Mouse (Mus musculus) mouse embryonic stem cell (cell line): ENCODE data around the gene Ppp1r12c.

Source experiments
- in situ Hi-C, 2 experiments: fragments of 300-500 bp; cut with MboI; formaldehyde crosslinking; loops; 1 replicate in 1 of 2; 3 replicates in 1 of 2; pipeline ENCODE4 v1.14.3; 2019 to 2020; ENCODE audit warnings: low sequenced_read_pairs in 2 of 2, low pct_unique_long_range_greater_than_20kb in 1 of 2, mixed read lengths in 1 of 2; ENCODE audit not compliant: unreplicated experiment in 1 of 2

The Ppp1r12c gene

GRCm38 (mm10) chr7:4521231-4522003, 19.9 kb upstream of the Ppp1r12c start:
- in situ Hi-C loops = no loop called here

DNA sequence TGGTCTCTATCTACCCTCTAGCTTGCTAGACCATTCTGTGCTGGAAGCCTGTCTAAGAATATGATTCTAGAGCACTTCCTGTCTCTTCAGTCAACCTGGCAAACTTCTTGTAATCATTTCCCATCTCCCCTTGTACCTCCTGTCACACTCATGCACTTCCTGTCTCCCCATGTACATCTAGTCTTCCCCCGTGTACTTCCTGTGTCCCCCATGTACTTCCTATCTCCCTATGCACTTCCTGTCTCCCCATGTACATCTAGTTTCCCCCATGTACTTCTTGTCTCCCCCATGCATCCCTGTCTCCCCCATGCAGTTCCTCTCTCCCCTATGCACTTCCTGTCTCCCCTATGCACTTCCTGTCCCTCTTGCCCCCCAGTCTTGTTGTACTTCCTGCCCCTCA, 17.0 kb upstream of the Ppp1r12c start:
- in situ Hi-C loops = loop anchor here in 1 of 2 experiments (10.0 kb wide), 1 partner anchor 394 kb away; no protein-coding TSS in a partner anchor

- in situ Hi-C loops = loop anchor here in 1 of 2 experiments (10.0 kb wide), 1 partner anchor 392 kb away; no protein-coding TSS in a partner anchor
Measured at GRCm38 (mm10) chr7:4516332-4517050, 15.0 kb upstream of the Ppp1r12c start, which contains the start of gene Tnnt1. Gene Tnnt1 (minus strand): TSS chr7:4516382.

GRCm38 (mm10) chr7:4515853-4516252, 14.4 kb upstream of the Ppp1r12c start:
- in situ Hi-C loops = loop anchor here in 1 of 2 experiments (10.0 kb wide), 1 partner anchor 391 kb away; no protein-coding TSS in a partner anchor

- in situ Hi-C loops = loop anchor here in 1 of 2 experiments (10.0 kb wide), 1 partner anchor 389 kb away; no protein-coding TSS in a partner anchor
Measured at GRCm38 (mm10) chr7:4513829-4514712, 12.6 kb upstream of the Ppp1r12c start.

GRCm38 (mm10) chr7:4513236-4513635, 11.8 kb upstream of the Ppp1r12c start:
- in situ Hi-C loops = loop anchor here in 1 of 2 experiments (10.0 kb wide), 1 partner anchor 388 kb away; no protein-coding TSS in a partner anchor

- in situ Hi-C loops = loop anchor here in 1 of 2 experiments (10.0 kb wide), 1 partner anchor 387 kb away; no protein-coding TSS in a partner anchor
Measured at GRCm38 (mm10) chr7:4511489-4512224, 10.2 kb upstream of the Ppp1r12c start.

GRCm38 (mm10) chr7:4509863-4510608, 8.6 kb upstream of the Ppp1r12c start:
- in situ Hi-C loops = loop anchor here in 1 of 2 experiments (10.0 kb wide), 1 partner anchor 385 kb away; no protein-coding TSS in a partner anchor

GRCm38 (mm10) chr7:4508739-4509116, 7.2 kb upstream of the Ppp1r12c start:
- in situ Hi-C loops = no loop called here

DNA sequence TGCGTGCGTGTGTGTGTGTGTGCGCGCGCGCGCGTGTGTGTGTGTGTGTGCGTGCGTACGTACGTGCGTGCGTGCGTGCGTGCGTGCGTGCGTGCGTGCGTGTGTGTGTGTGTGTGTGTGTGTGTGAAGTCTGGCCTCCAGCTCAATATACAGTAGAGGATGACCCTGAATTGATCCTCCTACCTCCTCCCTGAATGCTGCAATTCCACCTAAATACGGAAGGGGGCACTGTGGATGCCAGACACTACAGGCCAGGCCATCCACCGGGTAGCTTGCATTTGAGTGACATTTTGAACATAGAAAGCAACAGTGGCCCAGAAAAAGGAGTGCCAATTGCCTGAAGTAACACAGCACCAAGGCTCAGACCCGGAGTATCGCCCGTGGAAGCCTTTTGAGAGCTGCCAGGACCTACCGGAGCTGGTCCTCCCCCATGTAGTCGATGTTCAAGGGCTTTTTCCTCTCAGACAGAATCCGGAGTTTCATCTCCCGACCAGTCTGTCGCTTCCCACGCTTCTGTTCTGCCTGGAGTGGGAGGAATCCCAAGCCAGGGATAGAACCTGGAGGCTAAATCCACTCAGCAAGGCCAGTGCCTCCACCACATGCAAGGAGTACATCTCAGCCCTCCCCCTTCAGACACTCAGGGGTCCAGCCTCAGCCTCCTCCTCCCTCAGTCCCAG, 6.7 kb upstream of the Ppp1r12c start:
- in situ Hi-C loops = no loop called here

GRCm38 (mm10) chr7:4507220-4507619, 5.7 kb upstream of the Ppp1r12c start:
- in situ Hi-C loops = no loop called here

DNA sequence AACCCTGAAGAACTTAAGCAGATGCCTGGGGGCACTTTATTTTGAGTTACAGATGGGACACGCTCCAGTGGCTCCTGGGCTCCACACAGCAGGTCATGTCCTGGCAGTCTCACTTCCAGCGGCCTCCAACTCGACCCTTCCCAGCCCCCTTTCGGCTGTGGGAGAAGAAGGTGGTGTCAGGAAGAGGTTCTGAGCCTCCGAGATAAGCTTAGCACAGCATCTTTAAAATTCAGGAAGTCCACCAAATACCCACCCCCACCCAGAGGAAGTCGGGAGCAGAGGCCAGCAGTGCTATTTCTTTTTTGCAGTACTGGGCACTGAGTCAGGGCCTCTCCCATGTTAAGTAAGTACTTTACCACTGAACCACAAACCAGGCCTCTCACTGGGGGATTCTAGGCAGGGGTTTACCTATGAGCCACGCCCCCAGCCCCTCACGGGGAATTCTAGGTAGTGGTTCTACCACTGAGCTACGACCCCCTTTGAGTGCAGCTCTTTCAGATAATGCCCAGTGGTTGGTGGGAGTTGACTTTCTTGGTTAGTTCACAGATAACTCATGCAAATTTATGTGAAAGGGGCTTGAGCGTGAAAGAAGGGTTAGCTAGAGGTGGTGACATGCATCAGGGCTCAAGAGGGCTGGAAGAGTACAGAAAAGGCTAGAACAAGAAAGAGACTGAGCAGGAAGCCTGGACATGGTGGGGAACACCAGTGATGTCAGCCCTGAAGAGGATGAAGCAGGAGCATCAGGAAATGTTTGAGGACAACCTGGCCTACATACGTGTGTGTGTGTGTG, 3.4 kb upstream of the Ppp1r12c start:
- in situ Hi-C loops = no loop called here

- in situ Hi-C loops = no loop called here
Measured at GRCm38 (mm10) chr7:4503858-4504257, 2.4 kb upstream of the Ppp1r12c start.

DNA sequence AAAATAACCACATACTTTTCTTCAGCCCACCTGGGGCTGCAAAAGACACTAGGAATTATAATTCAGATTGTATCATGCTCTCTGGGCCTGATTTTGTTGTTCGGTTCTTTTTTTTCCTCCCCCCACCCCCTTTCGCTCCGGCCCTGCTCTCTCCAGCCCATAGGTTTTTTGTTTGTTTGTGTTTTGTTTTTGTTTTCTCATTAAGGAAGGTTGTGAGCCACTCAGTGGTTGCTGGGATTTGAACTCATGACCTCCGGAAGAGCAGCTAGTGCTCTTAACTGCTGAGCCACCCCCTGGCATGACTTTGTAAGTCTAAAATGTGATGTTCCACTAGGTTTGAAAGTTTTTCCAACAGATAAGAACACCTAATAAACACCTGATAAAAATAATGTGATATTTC, 1.6 kb upstream of the Ppp1r12c start:
- in situ Hi-C loops = no loop called here

GRCm38 (mm10) chr7:4502421-4503090, 1.1 kb upstream of the Ppp1r12c start:
- in situ Hi-C loops = no loop called here
